Mouse (Mus musculus) spleen, postnatal 4 days (tissue): ENCODE data around the gene Gm10135.
"Not testable (repeated sequence)": the region's sequence is repeated elsewhere in the genome, so short reads cannot be mapped to it uniquely, and the experiment has no call there.

Source experiments
- DNase-seq, 2 experiments: peaks; one replicate each; pipeline ENCODE4 v3.0.0; 2022; ENCODE audit warnings: low spot score in 2 of 2

Gm10135 gene

GRCm38 (mm10) chr5:72974602-72975001, at the start of gene Gm10135:
TSS of gene Gm10135 (minus strand) at chr5:72974702.
- DNase-seq: no peak

GRCm38 (mm10) chr5:73023801-73024200, 49.3 kb upstream of the Gm10135 start:
- no peak for DNase-seq

GRCm38 (mm10) chr5:73014745-73015144, 40.2 kb upstream of the Gm10135 start:
- DNase-seq: no peak

GRCm38 (mm10) chr5:73013611-73014287, 39.2 kb upstream of the Gm10135 start:
- DNase-seq: not testable (repeated sequence)

GRCm38 (mm10) chr5:73012884-73013610, 38.5 kb upstream of the Gm10135 start:
- not testable (repeated sequence) for DNase-seq

GRCm38 (mm10) chr5:73011806-73012205, 37.3 kb upstream of the Gm10135 start:
- not testable (repeated sequence) for DNase-seq

GRCm38 (mm10) chr5:73008230-73008629, 33.7 kb upstream of the Gm10135 start:
- DNase-seq: not testable (repeated sequence)

- DNase-seq: no peak
Observed at GRCm38 (mm10) chr5:73007582-73007959, 33.1 kb upstream of the Gm10135 start.

GRCm38 (mm10) chr5:73006784-73007581, 32.5 kb upstream of the Gm10135 start, which contains the start of gene Slc10a4:
TSS of gene Slc10a4 (plus strand) at chr5:73006883.
- peak in 1 of 2 experiments; percentile 66 for DNase-seq

GRCm38 (mm10) chr5:73004046-73004445, 29.5 kb upstream of the Gm10135 start:
- DNase-seq: no peak

GRCm38 (mm10) chr5:72998546-72998945, 24.0 kb upstream of the Gm10135 start:
- DNase-seq: not testable (repeated sequence)

- no peak for DNase-seq
Observed at GRCm38 (mm10) chr5:72995379-72995778, 20.9 kb upstream of the Gm10135 start.

GRCm38 (mm10) chr5:72994928-72995327, 20.4 kb upstream of the Gm10135 start:
- no peak for DNase-seq

GRCm38 (mm10) chr5:72994424-72994823, 19.9 kb upstream of the Gm10135 start:
- no peak for DNase-seq

- DNase-seq: no peak
Observed at GRCm38 (mm10) chr5:72992474-72992873, 18.0 kb upstream of the Gm10135 start.

- no peak for DNase-seq
Observed at GRCm38 (mm10) chr5:72989756-72990155, 15.3 kb upstream of the Gm10135 start.

- no peak for DNase-seq
Observed at GRCm38 (mm10) chr5:72987786-72988185, 13.3 kb upstream of the Gm10135 start.

GRCm38 (mm10) chr5:72984091-72984490, 9.6 kb upstream of the Gm10135 start:
- DNase-seq: no peak

GRCm38 (mm10) chr5:72976539-72976938, 2.0 kb upstream of the Gm10135 start:
- no peak for DNase-seq

GRCm38 (mm10) chr5:72975996-72976395, 1.5 kb upstream of the Gm10135 start:
- DNase-seq: no peak

GRCm38 (mm10) chr5:72972934-72973333, 1.6 kb downstream of the Gm10135 start:
- no peak for DNase-seq

- no peak for DNase-seq
Observed at GRCm38 (mm10) chr5:72972435-72972834, 2.1 kb downstream of the Gm10135 start.
